Mouse (Mus musculus) activated CD4-positive, CD25-positive, alpha-beta regulatory T cell, adult 4 months (primary cell): ENCODE measurements around the gene Olfr1274-ps. TPM values are rescaled to one million over a fixed set of nuclear protein-coding genes. Genes with fewer than 3 reads are reported as not detected.
"Not testable (repeated sequence)": the region's sequence is repeated elsewhere in the genome, so short reads cannot be mapped to it uniquely, and the experiment has no call there.

ENCODE experiments used
- ATAC-seq: one replicate; pipeline ENCODE4 v1.8.0; 2017
- polyA plus RNA-seq, 2 experiments: library from polyadenylated mRNA; unstranded; fragments of 100-300 nt; shearing (Covaris generic); gene quantifications; one replicate each; pipeline ENCODE4 v1.2.1; 2017

Gene Olfr1274-ps
- polyA plus RNA-seq: not detected

DNA sequence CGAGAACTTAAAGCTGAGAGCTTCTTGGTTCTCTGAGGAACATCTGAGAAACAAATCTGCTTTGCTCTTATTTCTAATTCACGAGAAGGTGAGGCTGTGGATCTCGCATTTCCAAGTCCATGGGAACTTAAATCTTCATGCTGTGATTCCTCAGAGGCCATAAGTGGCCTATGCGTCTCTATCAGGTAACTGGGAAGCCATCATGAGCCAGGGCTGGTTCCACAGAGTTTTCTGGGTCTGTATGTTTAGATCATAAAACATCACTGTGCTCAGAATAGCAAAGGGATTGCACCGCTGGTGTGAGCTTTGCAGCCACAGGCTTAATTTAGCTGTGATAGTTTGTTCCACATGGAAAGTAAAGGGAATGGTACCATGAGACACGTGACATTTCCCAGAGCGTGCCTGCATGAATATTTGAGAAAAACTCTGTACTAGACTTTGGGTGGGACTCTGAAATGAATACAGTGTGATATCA lies at the start of gene Olfr1274-ps:
Gene Olfr1274-ps (plus strand): TSS at position 51 of the 475 bp plus-strand sequence.
- ATAC-seq: not testable (repeated sequence)

DNA sequence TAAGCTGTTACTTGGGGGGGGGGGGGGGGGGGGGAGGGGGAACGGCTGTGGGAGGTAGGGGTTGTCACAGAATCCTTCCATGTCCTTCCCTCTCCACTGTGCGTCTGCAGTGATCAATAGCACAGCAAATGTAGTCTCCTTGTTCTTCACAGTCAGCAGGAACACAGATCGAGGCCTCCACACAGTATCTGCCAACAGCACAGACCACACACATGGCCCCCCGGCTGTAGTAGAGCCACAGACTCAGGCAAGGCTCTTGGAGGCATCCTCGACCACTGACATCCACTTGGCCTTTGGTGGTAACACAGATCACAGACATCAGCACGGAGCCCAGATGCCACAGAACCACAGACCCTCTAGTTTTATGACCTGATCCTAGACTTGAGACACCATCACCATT lies 47.4 kb upstream of the Olfr1274-ps start:
- ATAC-seq: not testable (repeated sequence)

DNA sequence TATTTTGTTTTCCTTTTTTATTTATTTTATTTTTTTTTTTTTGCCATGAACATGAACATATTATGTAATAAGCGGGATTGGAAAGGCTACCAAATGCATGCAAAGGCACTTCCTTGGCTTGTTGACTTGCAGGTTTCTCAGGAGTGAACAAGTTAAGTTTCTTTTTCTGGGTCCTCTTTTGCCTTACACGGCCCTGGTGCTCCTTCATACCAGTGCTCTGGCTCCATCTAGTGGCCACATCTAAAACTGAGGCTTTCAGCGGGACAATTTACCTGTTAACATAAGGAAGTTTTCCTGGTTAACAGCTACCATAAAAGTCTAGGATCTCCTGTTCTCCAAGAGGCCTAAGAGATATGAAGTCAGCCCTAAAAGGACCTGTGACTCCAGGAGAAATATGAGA lies 46.9 kb upstream of the Olfr1274-ps start:
- not testable (repeated sequence) for ATAC-seq

GRCm38 (mm10) chr2:90359229-90359628 lies 39.3 kb upstream of the Olfr1274-ps start:
- ATAC-seq: not testable (repeated sequence)

GRCm38 (mm10) chr2:90360199-90360598 lies 38.3 kb upstream of the Olfr1274-ps start:
- ATAC-seq: not testable (repeated sequence)

DNA sequence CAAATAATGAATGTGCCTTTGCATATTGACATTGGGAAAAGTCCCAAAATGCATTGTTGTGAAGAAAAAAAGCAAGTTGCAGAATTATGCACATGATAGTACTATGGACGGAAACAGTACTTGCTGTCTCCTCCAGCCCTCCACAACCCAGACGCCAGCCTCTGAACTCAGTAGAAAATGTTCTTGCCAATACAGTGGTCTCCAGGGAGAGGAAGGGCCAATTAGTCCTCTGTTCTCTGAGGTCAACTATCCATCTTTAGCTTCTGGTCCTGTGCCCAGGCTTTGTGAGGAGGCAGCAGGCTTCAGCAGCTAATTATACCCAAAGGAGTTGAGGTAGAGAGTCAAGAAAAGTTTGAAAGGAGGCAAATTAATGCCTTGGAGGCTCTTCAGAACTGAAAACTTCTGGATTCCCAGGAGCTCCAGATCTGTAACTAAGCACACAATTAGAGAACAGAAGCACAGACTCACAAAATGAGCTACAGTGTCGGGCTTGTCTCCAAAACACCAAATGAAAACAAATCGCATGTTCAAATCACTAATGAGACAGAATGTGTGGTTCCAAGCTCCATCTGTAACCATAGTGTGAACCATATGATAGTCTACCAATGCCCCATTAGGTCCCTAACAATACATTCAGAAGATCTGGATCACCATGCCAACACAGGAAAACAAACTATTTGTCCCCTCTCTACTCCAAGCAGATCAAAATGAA lies 15.8 kb downstream of the Olfr1274-ps start:
- ATAC-seq: not testable (repeated sequence)

DNA sequence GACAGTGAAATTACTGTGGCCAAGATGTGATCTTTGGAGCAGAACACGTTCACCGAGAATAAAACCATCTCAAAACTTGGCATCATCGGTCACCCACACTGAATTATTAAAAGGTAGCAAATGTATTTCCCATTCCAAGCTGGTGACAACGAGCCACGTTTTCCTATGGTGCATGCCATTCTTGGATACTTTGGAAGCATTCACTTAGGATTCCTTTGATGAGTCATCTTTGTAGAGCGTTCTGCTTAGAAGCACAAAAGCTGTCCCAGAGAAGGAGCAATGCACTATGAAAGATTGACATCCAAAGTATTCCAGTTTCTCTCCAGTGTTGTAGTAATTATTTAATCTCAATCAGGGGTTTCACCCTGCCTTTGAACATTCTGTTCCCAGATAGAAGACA lies 23.8 kb downstream of the Olfr1274-ps start:
- ATAC-seq: not testable (repeated sequence)

DNA sequence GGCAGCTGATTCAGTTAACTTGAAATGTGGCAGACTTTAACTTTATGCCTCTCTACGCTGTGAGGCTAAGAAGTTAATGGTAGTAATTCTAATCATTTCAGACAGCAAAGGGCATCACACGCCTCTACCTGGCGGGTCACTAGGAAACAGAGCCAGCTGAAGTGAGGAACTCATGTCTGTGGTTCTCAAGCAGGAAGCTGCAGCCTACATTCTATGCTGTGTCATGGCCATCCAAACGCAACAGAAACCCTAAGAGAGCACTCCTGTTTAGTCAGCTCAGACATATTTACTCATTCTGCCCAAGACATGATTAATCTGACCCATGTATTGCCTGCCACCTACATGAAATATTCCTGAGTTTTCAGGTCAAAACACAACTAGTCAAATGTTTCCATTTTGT lies 26.5 kb downstream of the Olfr1274-ps start:
- ATAC-seq: not testable (repeated sequence)

DNA sequence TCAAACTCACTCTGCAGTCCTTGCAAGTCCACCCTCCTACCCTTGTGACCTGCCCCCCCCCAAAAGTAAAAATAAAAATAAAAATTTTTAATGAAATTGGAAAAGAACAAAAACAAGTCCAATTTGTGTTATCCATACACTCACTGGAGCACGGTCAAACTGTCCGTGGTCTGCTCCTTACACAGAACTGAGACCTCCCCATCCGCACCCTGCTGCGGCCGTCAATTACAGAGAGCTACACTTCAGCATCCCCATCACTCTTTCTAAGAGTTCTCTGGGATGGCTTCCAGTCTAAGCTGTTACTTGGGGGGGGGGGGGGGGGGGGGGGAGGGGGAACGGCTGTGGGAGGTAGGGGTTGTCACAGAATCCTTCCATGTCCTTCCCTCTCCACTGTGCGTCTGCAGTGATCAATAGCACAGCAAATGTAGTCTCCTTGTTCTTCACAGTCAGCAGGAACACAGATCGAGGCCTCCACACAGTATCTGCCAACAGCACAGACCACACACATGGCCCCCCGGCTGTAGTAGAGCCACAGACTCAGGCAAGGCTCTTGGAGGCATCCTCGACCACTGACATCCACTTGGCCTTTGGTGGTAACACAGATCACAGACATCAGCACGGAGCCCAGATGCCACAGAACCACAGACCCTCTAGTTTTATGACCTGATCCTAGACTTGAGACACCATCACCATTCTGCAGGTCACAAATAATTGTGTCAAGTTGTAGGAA lies 30.7 kb downstream of the Olfr1274-ps start:
- not testable (repeated sequence) for ATAC-seq

DNA sequence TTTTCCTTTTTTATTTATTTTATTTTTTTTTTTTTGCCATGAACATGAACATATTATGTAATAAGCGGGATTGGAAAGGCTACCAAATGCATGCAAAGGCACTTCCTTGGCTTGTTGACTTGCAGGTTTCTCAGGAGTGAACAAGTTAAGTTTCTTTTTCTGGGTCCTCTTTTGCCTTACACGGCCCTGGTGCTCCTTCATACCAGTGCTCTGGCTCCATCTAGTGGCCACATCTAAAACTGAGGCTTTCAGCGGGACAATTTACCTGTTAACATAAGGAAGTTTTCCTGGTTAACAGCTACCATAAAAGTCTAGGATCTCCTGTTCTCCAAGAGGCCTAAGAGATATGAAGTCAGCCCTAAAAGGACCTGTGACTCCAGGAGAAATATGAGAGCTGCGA lies 31.3 kb downstream of the Olfr1274-ps start:
- peak; percentile 63 for ATAC-seq

- ATAC-seq: not testable (repeated sequence)
Observed at GRCm38 (mm10) chr2:90437453-90437852, 39.0 kb downstream of the Olfr1274-ps start.

DNA sequence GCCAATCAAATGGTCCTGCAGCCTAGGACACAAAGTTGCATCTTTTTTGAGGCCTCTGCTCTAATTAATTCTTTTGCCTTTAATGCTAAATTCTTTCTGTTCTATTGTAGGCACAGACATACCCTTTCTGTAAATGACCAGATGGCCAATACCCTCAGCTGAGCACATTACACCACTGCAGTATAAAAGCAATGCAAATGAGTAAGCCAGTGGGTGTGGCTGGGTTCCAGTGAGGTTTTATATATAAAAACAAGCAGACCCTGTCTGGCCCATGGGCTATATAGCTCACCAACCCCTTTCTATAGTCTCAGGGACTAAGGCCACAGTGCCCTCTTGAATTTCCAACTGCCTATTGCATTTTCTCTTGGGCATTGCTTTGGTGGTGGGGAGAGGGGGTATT lies 41.7 kb downstream of the Olfr1274-ps start:
- not testable (repeated sequence) for ATAC-seq

DNA sequence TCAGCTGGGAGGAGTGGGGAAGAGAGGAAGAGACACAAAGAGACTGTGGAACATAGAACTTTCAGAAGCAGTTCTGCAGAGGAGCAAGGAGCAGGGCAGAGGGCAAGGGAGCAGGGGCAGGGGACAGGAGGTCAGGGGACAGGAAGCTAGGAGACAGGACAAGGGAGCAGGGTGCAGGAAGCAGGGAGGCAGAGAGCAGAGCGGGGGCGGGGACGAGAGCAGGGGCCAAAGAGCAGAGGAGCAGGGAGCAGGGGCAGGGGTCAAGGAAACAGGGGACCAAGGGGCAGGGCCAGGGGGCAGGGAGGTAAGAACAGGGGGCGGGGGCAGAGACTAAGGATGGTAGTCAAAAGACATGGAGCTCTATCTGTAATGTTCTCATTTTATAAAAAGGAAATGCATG lies 43.3 kb downstream of the Olfr1274-ps start:
- ATAC-seq: not testable (repeated sequence)

- ATAC-seq: no peak
Observed at GRCm38 (mm10) chr2:90443811-90444210, 45.3 kb downstream of the Olfr1274-ps start.

DNA sequence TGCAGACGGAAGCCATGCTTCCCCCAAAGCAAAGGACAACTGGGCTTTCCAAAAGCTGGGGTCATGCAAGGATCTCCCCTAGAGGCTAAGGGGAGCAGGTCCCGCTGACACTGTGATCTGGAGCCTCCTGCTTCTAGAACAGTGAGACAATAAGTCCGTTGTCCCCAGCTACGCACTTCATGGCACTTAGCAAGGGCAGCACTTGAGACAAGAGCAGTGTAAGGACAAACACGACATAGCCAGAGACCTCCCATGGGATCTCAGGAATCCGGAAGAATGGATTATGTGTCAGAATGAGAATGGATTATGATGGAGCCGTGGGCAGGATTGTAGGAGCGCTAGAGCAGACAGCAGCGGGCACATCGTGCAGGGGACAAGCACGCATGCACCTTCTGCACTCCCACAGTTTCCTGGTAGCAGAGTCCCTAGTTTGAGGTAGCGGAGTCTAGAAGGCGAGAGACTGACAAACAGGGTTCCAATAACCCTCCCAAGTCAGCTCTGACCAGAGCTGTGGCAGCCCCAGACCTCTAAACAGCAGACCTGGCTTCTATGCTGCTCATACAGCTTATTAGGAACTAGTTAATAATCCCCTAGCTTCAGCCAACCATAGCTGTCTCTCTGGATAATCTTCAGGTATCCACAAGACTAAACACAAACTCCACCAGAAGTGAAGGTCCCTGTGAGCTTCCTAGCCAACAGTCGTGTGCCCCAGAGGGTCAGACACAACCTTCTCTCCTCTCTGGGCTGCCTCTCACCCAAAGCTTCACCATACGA lies 50.7 kb downstream of the Olfr1274-ps start:
- no peak for ATAC-seq

- ATAC-seq: no peak
Observed at GRCm38 (mm10) chr2:90452380-90452779, 53.9 kb downstream of the Olfr1274-ps start.

Other genes starting within 250 kb of the Olfr1274-ps start
- gene Olfr1270, start 245.6 kb upstream of the Olfr1274-ps start, polyA plus RNA-seq: not detected
- not detected for gene Olfr1506, start 174.2 kb upstream of the Olfr1274-ps start, polyA plus RNA-seq
- not detected for gene Olfr142, start 141.1 kb upstream of the Olfr1274-ps start, polyA plus RNA-seq
- gene Olfr1271, start 127.7 kb upstream of the Olfr1274-ps start, polyA plus RNA-seq: not detected
- gene Olfr1272, start 105.8 kb upstream of the Olfr1274-ps start, polyA plus RNA-seq: not detected
- not detected for gene Gm13769, start 76.5 kb upstream of the Olfr1274-ps start, polyA plus RNA-seq
- gene Ptprj, start 182.0 kb downstream of the Olfr1274-ps start, polyA plus RNA-seq: 1 to 10 TPM; 4.4 to 5.1 TPM